ENCODE assay signal across 14 mouse cellular contexts in genomic region chr12:118410917-118411316, GRCm38 (mm10).
"Had no signal": no experiment of that assay in that cellular context is flagged by ENCODE, and none has a peak within 500 bp of the region (broad histone marks: within the 10 kb centered on the region; RNA-seq: fewer than 3 reads in every experiment).

No protein-coding gene starts in this region.

- ATAC-seq: midbrain, embryonic 13.5 days; midbrain, embryonic 15.5 days had no signal

- DNase-seq: lung, adult 18-20 months; lung, embryonic 14.5 days; lung, postnatal 10 days; lung, postnatal 4 days; retina, postnatal 1 day; right cerebral cortex, adult 18-20 months; right cerebral cortex, postnatal 25 days; right cerebral cortex, postnatal 4 days; spleen, adult 18-20 months; thymus, adult 18-20 months; thymus, postnatal 14 days; thymus, postnatal 36 days had no signal
